Mouse (Mus musculus): ENCODE results near the gene Ugdh. TPM values are rescaled to one million over a fixed set of nuclear protein-coding genes. Genes with fewer than 3 reads are reported as not detected.
"Not testable (repeated sequence)": the region's sequence is repeated elsewhere in the genome, so short reads cannot be mapped to it uniquely, and the experiment has no call there.

Gene Ugdh
- 10 to 100 TPM; 46.9 to 47.9 TPM for total RNA-seq (2021)
- long read RNA-seq, experiment 1, transcript Ugdh-201 (12 exons, 2,550 nt): major isoform, 93 of 107 reads
- long read RNA-seq, experiment 1, partial matches to known transcripts: 9 of 107 reads
- long read RNA-seq, experiment 1, other reads (novel, unspliced or antisense): 5 of 107 reads
- long read RNA-seq, experiment 2, transcript Ugdh-201 (12 exons, 2,550 nt): major isoform, 27 of 35 reads
- long read RNA-seq, experiment 2, partial matches to known transcripts: 2 of 35 reads
- long read RNA-seq, experiment 2, other reads (novel, unspliced or antisense): 6 of 35 reads

DNA sequence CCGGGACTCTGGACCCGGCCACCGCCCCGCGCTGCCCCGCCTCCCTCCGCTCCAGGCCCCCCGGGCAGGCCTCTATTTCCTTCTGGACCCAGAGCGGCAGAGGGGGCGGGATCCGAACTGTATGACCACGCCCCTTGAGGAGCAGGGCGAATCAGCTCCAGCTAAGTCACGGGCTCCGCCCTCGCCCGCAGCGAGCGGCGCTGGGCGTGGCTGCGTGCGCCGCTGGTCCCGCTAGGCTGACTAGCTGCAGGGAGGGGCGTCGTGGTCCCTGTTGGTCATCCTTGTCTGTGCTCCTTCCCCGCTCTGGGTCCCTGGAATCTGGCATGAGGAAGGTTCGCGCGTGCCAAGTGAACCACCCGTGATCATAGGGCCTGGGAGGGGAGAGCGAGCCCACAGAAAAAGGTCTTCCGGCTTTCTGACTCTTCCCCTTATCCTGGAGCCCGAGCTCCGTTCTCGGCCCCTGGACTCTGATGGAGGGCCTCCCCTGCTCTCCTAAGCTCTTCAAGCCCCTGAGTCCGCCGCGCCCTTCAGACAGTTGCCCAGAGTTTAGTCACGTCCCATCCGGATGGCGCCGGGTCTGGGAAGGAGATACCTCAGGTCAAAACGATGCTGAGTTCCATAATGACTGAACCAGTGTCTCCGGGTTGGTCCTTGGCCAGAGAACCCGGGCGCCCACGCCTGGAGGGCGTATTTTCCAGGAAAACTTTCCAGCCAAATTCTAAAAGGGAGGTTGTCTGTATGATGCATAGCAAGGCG is at the start of gene Ugdh:
Gene Ugdh (minus strand): TSS at position 144 of the 756 bp plus-strand sequence.
- DNase-seq: peak; percentile 98

DNA sequence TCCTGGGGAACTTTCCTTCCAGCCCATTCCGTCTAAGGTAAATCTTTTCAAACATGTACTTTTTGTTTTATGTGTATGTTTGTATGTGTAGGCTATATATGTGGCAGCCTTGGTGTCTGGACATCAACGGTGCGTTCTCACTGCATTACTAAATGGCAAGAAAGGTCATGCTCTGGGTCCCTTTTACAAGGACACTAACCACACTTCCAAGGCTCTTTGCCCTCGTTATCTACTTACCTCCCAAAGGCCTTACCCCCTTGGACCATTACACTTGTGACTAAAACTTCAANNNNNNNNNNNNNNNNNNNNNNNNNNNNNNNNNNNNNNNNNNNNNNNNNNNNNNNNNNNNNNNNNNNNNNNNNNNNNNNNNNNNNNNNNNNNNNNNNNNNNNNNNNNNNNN is 47.2 kb upstream of the Ugdh start:
- no peak for DNase-seq

DNA sequence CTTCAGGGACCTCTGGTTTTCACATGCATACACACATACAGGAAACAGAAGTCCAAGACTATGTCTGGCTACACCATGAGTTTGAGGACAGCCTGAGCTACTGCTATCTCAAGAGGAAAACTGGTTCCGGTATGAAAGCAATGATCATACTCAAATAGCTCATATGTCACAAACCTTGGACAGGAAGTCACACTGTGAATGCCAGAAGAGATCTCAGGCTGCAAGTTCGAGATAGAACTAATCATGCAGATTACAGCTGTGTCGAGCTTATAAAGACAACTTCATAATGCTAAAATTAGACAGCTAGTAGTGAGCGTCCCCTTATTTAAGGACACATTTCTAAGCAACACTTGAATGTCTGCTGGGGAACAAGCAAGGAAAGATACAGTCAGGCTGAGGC is 44.8 kb upstream of the Ugdh start:
- no peak for DNase-seq

DNA sequence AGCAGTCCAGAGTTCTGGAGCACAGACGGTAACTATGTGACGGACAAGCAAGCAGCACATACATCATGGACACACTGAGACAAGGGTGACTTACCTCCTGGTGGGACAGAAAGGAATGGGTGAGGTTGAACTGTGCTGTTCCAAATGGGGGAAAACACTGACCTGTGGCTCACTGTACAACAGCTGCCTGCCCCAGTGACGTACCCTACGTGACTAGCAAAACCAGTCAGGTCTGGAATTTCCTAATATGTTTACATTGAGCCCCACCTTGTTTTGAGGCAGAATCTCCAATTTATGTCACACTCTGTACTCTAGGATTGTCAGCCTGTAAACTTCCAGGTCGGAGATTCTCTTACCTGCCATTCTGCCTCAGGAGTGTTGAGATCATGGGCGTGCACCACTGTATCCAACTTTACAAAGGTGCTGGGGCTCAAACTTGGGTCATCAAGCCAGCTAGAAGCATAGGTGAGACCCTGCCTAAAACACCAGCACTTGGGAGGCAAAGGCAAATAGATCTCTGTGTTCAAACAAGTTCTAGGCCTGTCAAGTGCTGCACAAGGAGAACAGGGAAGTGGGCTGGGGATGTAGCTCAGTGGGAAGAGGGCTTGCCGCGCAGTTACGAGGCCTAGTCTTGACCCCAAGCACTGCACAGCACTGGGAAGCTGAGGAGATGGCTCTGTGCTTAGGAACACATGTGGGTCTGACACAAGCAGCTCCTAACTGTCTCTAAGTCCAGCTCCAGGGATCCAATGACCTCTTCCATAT is 44.1 kb upstream of the Ugdh start:
- DNase-seq: no peak

DNA sequence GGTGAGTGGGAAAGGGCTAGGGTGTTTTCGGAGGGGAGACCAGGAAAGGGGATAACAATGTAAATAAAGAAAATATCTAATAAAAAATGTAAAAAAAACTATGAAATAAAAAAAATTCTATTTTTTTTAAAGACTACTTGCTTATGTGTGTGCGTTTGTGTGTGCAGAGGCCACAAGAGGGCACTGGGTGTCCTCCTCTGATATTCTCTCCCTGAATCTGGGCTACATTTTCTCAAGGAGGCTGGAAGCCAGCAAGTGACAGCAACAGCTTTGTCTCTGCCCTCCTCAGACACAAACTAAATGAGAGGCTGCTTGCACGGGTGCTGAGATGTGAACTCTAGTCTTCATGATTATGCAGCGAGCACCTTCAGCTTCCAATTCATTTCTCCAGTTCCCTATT is 42.5 kb upstream of the Ugdh start:
- DNase-seq: peak; percentile 34

DNA sequence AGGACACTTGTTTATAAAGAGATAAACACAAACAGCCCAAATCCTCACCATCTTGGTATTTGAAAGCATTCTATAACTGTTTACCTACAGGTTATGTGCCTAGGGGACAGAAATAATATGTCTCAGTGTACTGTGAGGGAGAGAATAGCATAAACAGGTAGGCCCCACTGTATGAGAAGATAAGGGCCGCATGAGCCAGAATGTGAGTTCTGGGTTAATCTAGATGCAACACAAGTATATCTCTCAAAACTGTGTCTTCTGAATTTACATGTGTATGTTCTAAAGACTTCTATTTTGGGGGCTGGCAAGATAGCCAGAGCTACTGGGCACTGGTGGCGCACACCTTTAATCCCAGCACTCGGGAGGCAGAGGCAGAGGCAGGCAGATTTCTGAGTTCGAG is 41.0 kb upstream of the Ugdh start:
- DNase-seq: not testable (repeated sequence)

DNA sequence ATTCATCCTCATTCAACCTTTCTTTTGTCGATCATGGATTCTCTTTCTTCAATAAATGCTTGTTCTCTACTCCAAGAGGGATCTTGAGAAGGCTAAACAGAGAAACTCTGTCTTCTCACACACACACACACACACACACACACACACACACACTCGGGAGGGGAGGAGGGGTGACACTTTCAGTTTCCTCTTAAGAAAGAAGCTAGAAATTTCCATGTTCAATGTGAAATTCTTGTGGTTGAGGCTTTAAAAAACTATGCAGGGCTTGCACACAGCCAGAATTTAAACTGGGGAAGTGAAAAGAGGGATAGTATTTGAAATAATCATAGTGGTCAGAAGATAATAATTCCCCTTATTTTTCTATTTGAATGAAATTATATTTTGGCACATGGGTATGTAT is 40.1 kb upstream of the Ugdh start:
- no peak for DNase-seq

DNA sequence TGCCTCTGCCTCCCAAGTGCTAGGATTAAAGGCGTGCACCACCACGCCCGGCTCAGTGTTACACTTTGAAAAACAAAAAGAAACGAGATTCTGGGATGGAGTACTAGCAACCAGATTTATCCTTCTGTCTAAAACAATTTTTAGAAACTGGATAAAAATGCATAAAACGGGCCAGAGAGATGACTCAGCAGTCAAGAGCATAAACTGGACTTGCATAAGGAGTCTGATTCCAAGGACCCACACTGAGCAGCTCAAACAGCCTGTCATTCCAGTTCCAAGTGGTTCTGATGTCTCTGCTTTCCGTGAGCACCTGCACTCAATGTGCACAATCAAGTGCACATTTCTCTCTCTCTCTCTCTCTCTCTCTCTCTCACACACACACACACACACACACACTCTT is 34.0 kb upstream of the Ugdh start:
- DNase-seq: peak; percentile 26

DNA sequence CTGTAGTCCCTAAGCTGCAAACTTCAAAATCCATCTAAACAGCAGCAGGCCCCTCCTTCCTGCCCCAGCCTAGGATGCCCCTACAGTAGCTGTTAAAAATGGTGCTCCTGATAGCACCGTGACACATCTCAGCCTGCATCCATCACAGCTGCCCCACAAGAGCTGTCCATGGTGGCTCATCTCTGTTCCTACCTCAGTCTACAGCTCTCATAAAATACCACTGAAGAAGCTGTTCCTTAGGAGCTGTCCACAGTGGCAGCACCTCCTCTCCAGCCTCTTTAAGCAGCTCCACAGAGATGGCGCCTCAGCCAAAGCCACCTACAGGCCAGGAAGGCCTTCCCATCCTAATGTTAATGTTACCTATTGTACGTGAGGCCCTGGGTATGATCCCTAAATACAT is 31.2 kb upstream of the Ugdh start:
- no peak for DNase-seq

DNA sequence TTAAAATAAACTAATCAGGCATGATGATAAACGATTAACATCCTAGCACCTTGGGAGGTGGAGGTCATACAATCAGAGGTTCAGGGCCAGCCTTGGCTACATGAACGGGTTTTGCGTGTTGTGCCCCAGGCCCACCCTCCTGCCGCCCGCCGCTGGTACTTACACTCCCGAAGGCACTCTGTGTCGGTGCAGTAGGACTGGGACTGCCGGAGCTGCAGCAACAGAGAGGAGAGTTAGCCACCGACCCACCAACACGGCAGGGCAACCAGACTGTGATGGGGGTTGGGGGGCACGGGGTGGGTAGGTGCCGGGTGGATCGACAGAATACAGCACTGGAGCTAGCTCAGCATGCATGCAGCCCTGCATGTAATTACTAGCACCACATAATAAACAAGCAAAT is 24.6 kb upstream of the Ugdh start:
- no peak for DNase-seq

DNA sequence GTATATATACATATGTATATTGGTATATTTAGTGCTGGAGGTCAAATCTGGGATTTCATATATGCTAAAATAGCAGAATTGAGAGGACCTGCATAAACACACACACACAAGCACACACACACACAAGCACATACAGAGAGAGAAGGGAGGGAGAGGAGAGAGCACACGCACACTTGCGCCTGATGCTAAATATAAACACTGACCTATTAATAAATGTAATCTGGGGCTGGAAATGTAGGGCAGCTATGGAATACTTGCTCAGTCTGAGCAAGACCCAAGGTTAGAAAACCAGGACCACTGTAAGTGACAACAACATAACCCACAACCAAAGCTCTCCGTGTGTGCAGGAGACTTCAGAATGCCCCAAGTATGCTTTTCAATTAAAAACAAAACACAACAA is 23.7 kb upstream of the Ugdh start:
- DNase-seq: no peak

DNA sequence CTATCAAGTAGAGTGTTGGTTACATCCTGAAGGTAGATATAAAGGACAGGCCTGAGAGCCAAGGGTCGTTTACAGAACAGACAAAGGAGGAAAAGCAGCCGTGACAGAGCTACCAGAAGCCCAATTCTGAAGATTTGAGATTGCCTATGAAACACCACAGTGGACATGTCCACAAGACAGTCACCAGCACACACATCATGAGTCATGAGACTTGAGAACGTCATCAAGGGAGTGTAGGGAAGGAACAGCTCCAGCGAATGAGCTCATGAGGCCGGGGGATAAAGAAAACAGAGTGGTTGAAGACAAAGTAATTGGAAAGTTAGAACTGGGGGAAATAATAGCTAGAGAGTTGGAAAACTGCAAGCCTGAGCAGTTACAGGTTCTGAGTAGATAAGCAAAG is 22.1 kb upstream of the Ugdh start:
- no peak for DNase-seq

DNA sequence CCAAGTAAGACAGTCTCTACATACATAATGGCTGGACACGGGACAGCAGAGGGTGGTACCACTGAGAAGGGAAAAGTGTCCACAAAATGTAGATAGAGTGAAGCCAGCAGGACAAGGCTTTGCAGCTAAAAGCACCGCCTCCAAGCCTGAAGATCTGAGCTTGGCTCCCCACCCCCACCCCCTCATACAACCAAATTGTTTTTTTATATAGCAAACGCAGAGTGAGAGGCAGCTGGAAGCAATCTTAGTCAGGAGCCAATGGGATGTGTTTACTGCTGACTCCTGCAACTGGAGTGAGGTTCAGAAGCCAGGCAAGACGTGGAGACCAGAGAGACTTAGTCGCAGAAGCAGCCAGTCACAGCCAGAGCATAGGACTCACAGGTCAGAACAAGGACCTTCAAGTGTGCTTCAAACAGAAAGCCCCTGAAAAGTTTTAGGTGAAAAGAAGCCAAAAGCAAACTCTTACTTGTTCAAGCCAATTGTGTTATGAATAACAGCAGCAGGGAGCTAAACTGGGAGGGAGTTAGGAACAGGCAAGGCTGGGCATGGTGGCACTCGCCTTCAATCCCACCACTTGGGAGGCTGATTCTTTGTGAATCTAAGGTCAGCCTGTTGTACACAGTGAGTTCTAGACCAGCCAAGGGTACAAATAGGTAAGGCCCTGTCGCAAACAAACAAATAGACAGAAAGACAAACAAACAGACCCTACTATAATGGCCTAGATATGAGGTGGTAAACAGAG is 21.5 kb upstream of the Ugdh start:
- no peak for DNase-seq

DNA sequence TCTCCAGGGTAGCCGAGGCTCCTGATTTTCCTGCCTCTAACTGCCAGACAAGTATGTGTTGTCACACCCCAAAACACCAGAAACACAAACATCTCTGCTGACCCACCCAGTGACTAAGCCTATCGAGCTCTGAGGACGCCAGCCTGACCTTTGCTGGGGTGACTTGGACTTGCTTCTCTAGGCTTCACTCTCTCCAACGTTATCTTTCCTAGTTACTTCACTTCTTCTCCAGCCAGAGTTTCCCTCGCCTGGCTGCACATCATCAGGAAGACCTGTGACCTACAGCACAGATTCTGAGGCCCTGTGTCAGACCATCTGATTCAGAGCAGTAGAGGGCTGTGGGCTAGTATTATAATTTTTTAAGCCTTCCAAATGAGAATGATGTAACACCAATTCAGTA is 19.0 kb upstream of the Ugdh start:
- peak; percentile 31 for DNase-seq

DNA sequence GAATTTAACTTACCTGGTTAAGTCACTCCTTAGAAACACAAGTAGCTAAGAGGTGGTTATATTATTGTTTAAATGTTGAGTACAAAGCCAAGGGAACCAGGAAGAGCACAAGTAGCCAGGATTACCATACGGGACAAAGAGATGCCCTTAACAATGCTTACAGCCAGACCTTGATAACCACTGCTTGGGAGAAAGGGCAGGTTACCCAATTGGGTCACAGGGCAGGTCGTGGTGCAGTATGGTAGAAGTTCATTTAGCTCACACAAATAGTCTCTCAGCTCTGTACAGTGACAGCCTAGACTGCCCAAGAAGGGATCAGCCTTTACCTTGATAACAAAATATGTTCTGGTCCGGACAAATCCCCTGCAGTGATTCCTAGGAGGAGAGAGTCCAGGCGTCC is 13.2 kb upstream of the Ugdh start:
- no peak for DNase-seq

DNA sequence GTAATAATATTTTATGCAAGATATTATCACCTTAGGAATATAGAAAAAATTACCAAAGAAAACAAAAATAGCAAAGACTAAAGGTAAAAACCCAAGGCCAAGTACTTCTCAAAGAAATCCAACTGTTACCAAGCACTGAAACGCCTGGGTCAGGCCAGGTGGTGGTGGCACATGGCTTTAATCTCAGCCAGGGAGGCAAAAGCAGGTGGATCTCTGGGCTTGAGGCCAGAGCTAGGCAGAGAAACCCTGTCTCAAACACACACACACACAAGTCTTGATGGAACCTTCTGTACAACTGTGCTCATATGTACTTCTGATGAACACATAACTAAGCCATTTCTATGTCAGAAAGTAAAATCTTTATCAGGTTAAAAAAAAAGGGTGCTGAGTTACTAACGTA is 12.1 kb upstream of the Ugdh start:
- DNase-seq: no peak

DNA sequence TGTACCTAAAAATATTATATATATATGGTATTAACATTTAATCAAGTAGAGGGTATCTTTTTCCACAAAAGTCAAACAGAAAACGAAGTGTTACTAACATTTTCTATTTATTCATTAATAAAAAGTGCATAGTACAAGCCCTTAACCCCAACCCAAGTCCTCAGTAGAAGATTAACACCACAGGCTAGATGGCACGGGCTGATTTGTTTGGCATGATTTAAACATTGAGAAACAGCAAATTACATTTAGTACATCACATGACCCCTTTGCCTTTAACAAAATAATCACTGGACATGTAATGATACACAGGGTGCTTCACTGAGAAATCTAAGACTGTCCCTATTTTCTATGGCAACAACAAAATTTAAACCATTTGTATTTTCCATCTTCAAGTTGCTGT is 11.0 kb upstream of the Ugdh start:
- DNase-seq: no peak

DNA sequence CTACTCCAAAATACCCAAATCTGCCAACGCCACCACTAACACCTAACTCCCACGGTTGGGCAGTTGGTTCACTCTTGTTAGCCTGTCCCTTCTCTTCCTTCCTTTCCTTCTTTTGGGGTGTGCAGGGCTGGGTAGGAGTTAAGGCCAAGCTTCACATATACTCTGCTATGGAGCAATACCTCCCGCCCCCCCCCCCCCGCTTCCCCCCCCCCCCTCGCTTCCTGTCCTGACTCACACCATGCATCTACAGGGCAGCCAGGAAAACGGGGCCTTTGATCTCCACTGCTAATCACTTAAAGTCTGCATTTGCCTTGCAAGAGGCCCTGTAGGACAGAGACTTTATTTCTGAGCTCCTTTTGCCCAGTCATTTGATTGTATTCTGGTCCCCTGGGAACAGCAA is 9.2 kb upstream of the Ugdh start:
- DNase-seq: no peak

DNA sequence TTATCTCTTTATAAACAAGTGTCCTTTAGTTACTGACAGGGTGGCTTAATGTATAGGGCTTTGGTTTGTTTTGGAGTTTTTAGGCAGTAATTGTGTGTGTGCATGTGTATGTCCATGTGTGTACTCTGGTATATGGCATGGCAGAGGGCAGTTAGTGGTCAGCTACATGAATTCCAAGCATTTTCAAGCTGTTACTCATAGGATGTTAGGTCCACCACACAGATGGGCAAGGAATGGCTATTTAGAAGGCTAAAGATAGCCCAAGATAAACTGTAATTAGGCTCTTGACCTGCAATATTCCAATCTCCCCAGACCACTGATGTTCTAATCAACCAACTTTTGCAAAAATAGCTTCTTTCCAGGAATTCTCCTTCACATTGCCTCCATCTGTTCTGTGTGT is 2.3 kb upstream of the Ugdh start:
- DNase-seq: no peak

DNA sequence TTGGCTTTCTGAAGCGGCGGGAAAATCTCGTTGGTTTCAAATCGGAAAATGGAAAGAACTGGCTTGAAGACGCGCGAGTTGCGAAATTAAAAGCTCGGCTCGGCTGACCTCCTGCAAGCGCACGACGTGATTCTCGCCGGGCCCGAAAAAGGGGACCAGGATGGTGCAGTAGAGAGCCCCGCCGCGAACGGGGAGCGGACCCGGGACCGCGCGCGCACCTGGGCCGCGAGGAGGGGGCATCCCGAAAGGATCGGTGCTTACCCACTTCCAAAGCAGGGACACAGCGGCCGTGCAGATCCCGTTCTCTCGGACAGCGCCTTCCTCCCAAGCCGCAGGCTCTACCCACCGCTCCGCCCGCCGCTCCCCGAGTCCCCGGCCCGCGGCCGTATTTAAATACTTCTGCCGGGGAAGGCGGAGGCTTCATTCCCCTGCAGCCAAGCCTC is 365 bp downstream of the Ugdh start:
- DNase-seq: no peak

DNA sequence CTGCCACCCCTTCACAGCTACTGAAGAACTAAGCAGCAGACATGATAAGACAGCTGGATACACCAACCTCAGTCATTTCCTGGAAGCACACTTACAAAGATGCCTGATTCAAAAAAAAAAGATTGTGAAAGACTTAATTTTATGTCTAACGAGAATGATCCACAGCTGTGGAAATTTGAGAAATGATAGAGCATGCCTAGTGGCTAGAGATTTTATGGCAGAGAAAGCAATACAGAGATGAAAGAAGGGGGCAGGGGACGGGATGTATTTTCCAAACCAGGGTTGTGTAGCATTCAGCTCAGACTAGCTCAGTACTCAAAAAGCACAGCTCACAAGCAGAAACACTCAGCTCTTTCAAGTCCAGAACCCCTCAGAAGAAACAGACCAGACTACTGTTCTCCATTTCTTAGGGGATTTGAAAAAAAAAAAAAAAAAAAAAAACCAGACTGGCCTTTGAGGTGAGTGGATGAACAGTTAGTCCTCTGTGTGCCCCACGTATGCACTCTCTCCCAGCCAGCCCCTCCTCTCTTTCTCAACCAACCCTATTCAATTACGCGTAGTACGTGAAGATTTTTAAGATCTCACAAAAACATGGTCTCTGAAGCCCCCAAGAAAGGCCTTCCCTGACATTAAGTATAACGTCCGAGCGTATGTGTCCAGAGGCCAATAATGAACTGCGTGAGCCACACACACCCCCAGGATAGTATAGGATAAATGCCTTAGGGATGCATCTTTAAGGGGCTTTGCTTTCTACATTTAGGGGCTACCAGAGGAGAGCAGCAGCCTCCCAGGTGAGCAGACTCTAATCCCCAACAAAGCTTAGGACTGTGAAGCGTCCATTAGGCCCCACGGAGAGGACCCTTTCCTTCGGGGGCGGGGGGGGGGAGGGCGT is 1.0 kb downstream of the Ugdh start:
- no peak for DNase-seq

DNA sequence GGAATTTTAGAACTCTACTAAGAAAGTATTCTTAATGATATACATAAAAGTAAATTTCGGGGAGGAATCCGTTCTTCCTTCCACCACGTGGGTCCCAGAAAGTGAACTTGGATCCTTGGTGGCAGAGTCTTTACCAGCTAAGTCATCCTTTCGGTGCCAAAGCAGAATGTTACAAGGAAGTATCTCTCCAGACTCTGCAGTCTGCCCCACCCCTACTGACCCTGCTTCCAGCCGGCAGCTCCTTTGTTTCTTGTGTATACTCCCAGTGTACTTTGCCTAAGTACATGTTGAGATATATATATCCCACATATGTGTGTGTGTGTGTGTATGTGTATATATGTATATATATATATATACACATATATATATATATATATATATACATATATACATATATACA is 6.3 kb downstream of the Ugdh start:
- no peak for DNase-seq

Measured in adrenal gland, postnatal 10 days (tissue).